Mouse (Mus musculus) midbrain, embryonic 14.5 days (tissue): ENCODE measurements around the gene Prl3c1. TPM values are rescaled to one million over a fixed set of nuclear protein-coding genes. Genes with fewer than 3 reads are reported as not detected.
"Not testable (repeated sequence)": the region's sequence is repeated elsewhere in the genome, so short reads cannot be mapped to it uniquely, and the experiment has no call there.

Source experiments
- ATAC-seq: fragments of 200-750 bp; cut with Nextera tagmentation; 2 replicates; pipeline ENCODE4 v1.8.0; 2017; ENCODE audit warnings: moderate number of reproducible peaks, moderate library complexity; ENCODE audit not compliant: low FRiP score, low TSS enrichment
- DNase-seq: peaks from one replicate; pipeline ENCODE4 v3.0.0-alpha.2; 2015
- H3K27ac ChIP-seq: fragments of 300-500 bp; sonication (generic); replicated peaks from 2 replicates; pipeline ENCODE4 v1.5.1; 2014; ENCODE audit warnings: mild to moderate bottlenecking, low read depth, low read length, moderate library complexity
- H3K27me3 ChIP-seq: fragments of 300-500 bp; sonication (generic); 2 replicates; pipeline ENCODE4 v1.6.1; 2014; ENCODE audit warnings: low read length, control low read depth, mixed read lengths; ENCODE audit not compliant: control insufficient read depth, insufficient read depth
- H3K36me3 ChIP-seq: fragments of 300-500 bp; sonication (generic); 2 replicates; pipeline ENCODE4 v1.6.1; 2014; ENCODE audit warnings: low read length, control low read depth; ENCODE audit not compliant: control insufficient read depth, insufficient read depth
- H3K4me1 ChIP-seq: fragments of 300-500 bp; sonication (generic); 2 replicates; pipeline ENCODE4 v1.6.1; 2014; ENCODE audit warnings: mild to moderate bottlenecking, antibody characterized with exemption, low read length, control low read depth; ENCODE audit not compliant: control insufficient read depth, insufficient read depth
- H3K4me2 ChIP-seq: fragments of 300-500 bp; sonication (generic); 2 replicates; pipeline ENCODE4 v1.6.1; 2014; ENCODE audit warnings: mild to moderate bottlenecking, low read length, moderate library complexity
- H3K4me3 ChIP-seq: fragments of 300-500 bp; sonication (generic); replicated peaks from 2 replicates; pipeline ENCODE4 v1.5.1; 2014; ENCODE audit warnings: low read depth, low read length
- H3K9ac ChIP-seq: fragments of 300-500 bp; sonication (generic); replicated peaks from 2 replicates; pipeline ENCODE4 v1.6.1; 2014; ENCODE audit warnings: mild to moderate bottlenecking, low read length, moderate library complexity
- H3K9me3 ChIP-seq: fragments of 300-500 bp; sonication (generic); 2 replicates; pipeline ENCODE4 v1.6.1; 2016; ENCODE audit warnings: low read length, control low read depth, mixed read lengths; ENCODE audit not compliant: control insufficient read depth
- WGBS: fragments of 180-500 bp; shearing (Covaris S2); extraction: QIAGEN DNeasy Blood & Tissue Kit; methylation state at CpG from one replicate; pipeline ENCODE4 v1.1.7; 2014; 5-methylcytosine and 5-hydroxymethylcytosine counted together
- polyA plus RNA-seq: library from polyadenylated mRNA; unstranded; fragments of >200 nt; fragmentation: Nextera tagmentation; extraction: Ambion mirVana; gene quantifications from 2 replicates; pipeline ENCODE4 v1.2.1, GENCODE M21; 2014

Gene Prl3c1
- polyA plus RNA-seq, result not detected in 2 replicates

DNA sequence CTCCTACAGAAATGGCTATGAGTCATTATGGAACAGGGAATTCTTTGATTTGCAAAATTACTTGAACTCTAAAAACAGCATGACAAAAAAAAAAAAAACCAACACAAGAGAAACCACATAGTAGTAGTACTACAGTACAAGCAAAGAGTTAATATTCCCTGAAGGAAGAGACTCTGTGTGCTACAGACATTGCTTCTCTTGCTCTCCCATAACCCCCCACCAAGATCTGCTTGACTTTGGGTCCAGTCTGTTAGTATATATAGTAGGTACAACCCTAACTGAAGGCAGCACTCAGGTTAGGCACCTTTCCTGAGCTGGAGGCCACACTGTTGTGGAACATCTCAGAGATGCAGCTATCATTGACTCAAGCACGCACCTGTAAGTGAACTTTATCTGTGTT, at the start of gene Prl3c1:
Gene Prl3c1 (plus strand): TSS at position 301 of the 400 bp plus-strand sequence.
- H3K27ac ChIP-seq, result no peak within 1 kb of the TSS
- no peaks in the 10 kb centered on the region for H3K27me3 ChIP-seq
- no peaks in the 10 kb centered on the region for H3K4me1 ChIP-seq
- no peak within 1 kb of the TSS for H3K9ac ChIP-seq
- ATAC-seq (no peak), DNase-seq (no peak)
- no peak within 1 kb of the TSS for H3K4me3 ChIP-seq
- no peak within 1 kb of the TSS for H3K4me2 ChIP-seq
- 91% methylated on average over 1 of the region's 1 CpGs for WGBS
- H3K36me3 ChIP-seq, result no peaks in the 10 kb centered on the region
- no peaks in the 10 kb centered on the region for H3K9me3 ChIP-seq

DNA sequence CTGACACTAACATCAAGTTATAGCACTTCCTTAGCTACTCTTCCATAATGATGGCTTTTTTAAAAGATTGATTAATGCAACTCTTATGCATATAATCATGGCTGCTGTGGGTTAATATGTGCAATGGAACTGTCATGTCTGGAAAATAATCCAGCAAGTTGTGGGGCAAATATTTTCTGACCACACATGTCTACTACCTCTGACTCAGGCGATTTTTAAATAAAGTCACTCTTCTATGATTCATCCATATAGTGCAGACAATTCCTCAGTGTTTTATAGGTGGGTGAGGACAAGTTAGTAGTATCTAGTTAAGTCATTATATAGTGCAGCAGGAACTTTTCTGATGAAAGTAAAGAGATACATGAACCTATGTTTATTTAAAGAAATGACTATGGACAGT, 48.2 kb upstream of the Prl3c1 start:
- no peak overlapping the region for H3K9ac ChIP-seq
- H3K4me1 ChIP-seq, result no peaks in the 10 kb centered on the region
- no peaks in the 10 kb centered on the region for H3K36me3 ChIP-seq
- no peak overlapping the region for H3K27ac ChIP-seq
- no peaks in the 10 kb centered on the region for H3K9me3 ChIP-seq
- 67% methylated on average over 1 of the region's 1 CpGs for WGBS
- no peaks in the 10 kb centered on the region for H3K27me3 ChIP-seq
- no peak overlapping the region for H3K4me3 ChIP-seq
- H3K4me2 ChIP-seq, result no peak overlapping the region
- ATAC-seq (no peak), DNase-seq (no peak)

DNA sequence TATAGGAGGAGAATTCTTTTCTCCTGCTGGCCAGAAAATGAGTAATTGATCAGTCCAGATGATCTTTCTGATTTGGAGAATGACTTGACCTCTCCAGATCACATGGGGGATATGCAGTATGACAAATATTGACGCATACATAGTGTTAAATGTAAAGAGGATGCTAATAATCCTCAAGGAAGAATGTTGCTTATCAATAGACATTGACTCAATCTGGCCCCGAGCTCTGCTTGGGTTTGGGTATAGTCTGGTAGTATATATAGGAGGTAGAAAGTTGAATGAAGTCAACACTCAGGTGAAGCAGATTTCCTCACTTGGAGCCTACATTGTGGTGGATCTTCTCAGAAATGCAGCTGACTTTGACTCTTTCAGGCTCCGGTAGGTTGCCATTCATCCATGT, 40.0 kb upstream of the Prl3c1 start, which contains the start of gene Prl3d3:
Gene Prl3d3 (plus strand): TSS at position 301 of the 400 bp plus-strand sequence.
- H3K9ac ChIP-seq, H3K4me1 ChIP-seq, DNase-seq, H3K9me3 ChIP-seq, H3K36me3 ChIP-seq, H3K27ac ChIP-seq, ATAC-seq, H3K4me3 ChIP-seq, H3K4me2 ChIP-seq, H3K27me3 ChIP-seq: not testable (repeated sequence)
- 90% methylated on average over 3 of the region's 3 CpGs for WGBS

DNA sequence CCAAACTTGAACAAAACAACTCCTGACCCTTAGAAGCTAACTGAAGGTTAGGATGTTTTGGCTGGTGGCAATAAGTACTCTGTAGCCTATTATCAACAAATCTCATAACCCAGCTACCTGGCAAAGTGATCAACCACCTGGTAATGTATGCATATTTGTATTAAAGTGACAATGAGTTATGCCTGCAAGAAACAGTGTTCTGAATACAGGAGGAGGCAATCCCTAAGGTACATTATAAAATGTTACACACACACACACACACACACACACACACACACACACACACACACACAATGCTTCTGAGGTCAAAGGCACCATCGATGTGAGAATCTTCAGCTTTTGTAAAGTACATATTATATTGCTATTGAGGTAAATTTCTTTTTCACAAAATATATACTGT, 45.1 kb downstream of the Prl3c1 start, which contains the start of gene Prl3b1:
Gene Prl3b1 (plus strand): TSS at position 301 of the 400 bp plus-strand sequence.
- WGBS, result 97% methylated on average over 1 of the region's 1 CpGs
- no peak for ATAC-seq
- no peaks in the 10 kb centered on the region for H3K36me3 ChIP-seq
- H3K27ac ChIP-seq, result no peak within 1 kb of the TSS
- no peak within 1 kb of the TSS for H3K4me2 ChIP-seq
- no peaks in the 10 kb centered on the region for H3K4me1 ChIP-seq
- no peak for DNase-seq
- H3K27me3 ChIP-seq, result no peaks in the 10 kb centered on the region
- H3K4me3 ChIP-seq, result no peak within 1 kb of the TSS
- no peak within 1 kb of the TSS for H3K9ac ChIP-seq
- H3K9me3 ChIP-seq, result no peaks in the 10 kb centered on the region

Other genes with a start within 250 kb of the Prl3c1 start
- gene Prl, start 139.1 kb upstream of the Prl3c1 start, polyA plus RNA-seq, result not detected in 2 replicates
- not detected in 2 replicates for gene Prl3d1, start 102.5 kb upstream of the Prl3c1 start, polyA plus RNA-seq
- gene Prl3d2, start 75.0 kb upstream of the Prl3c1 start, polyA plus RNA-seq, result not detected in 2 replicates
- not detected in 2 replicates for gene Prl3d3, start 39.9 kb upstream of the Prl3c1 start, polyA plus RNA-seq
- not detected in 2 replicates for gene Prl3b1, start 45.2 kb downstream of the Prl3c1 start, polyA plus RNA-seq
- not detected in 2 replicates for gene Prl3a1, start 62.8 kb downstream of the Prl3c1 start, polyA plus RNA-seq
- not detected in 2 replicates for gene Prl6a1, start 116.0 kb downstream of the Prl3c1 start, polyA plus RNA-seq
- gene Prl8a2, start 149.0 kb downstream of the Prl3c1 start, polyA plus RNA-seq, result not detected in 2 replicates
- gene Prl2b1, start 194.2 kb downstream of the Prl3c1 start, polyA plus RNA-seq, result not detected in 2 replicates
- not detected in 2 replicates for gene Prl8a6, start 242.0 kb downstream of the Prl3c1 start, polyA plus RNA-seq